Mouse (Mus musculus) thymus, postnatal 4 days (tissue): ENCODE data around the gene Zfp541.
A peak's percentile ranks its signal among the peaks of the same experiment; 100 is the strongest.

ENCODE experiments used
- DNase-seq: peaks from one replicate; pipeline ENCODE4 v3.0.0; 2021

Gene Zfp541

GRCm38 (mm10) chr7:16061219-16062098, at the start of gene Zfp541:
TSS of gene Zfp541 (plus strand) at chr7:16061814.
- no peak for DNase-seq

GRCm38 (mm10) chr7:16012576-16013263, 48.9 kb upstream of the Zfp541 start:
- peak; percentile 80 for DNase-seq

- no peak for DNase-seq
Observed at GRCm38 (mm10) chr7:16013722-16014275, 47.8 kb upstream of the Zfp541 start.

- DNase-seq = no peak
Observed at GRCm38 (mm10) chr7:16014521-16015175, 47.0 kb upstream of the Zfp541 start.

GRCm38 (mm10) chr7:16015384-16015783, 46.2 kb upstream of the Zfp541 start:
- DNase-seq = no peak

GRCm38 (mm10) chr7:16018016-16018810, 43.4 kb upstream of the Zfp541 start:
- peak; percentile 67 for DNase-seq

GRCm38 (mm10) chr7:16019256-16020094, 42.1 kb upstream of the Zfp541 start:
- DNase-seq = no peak

GRCm38 (mm10) chr7:16024603-16025222, 36.9 kb upstream of the Zfp541 start:
- DNase-seq = no peak

- no peak for DNase-seq
Observed at GRCm38 (mm10) chr7:16028102-16028927, 33.3 kb upstream of the Zfp541 start.

- no peak for DNase-seq
Observed at GRCm38 (mm10) chr7:16031072-16031471, 30.5 kb upstream of the Zfp541 start.

- no peak for DNase-seq
Observed at GRCm38 (mm10) chr7:16033059-16033458, 28.6 kb upstream of the Zfp541 start.

- no peak for DNase-seq
Observed at GRCm38 (mm10) chr7:16033580-16034461, 27.8 kb upstream of the Zfp541 start.

GRCm38 (mm10) chr7:16036972-16037371, 24.6 kb upstream of the Zfp541 start:
- DNase-seq = no peak

- DNase-seq = no peak
Observed at GRCm38 (mm10) chr7:16039363-16039762, 22.3 kb upstream of the Zfp541 start.

- DNase-seq = no peak
Observed at GRCm38 (mm10) chr7:16041208-16041607, 20.4 kb upstream of the Zfp541 start.

GRCm38 (mm10) chr7:16042850-16043775, 18.5 kb upstream of the Zfp541 start:
- DNase-seq = no peak

- DNase-seq = no peak
Observed at GRCm38 (mm10) chr7:16043861-16044435, 17.7 kb upstream of the Zfp541 start.
